23 mouse cellular contexts compared by ENCODE assay signal in the genomic region with DNA sequence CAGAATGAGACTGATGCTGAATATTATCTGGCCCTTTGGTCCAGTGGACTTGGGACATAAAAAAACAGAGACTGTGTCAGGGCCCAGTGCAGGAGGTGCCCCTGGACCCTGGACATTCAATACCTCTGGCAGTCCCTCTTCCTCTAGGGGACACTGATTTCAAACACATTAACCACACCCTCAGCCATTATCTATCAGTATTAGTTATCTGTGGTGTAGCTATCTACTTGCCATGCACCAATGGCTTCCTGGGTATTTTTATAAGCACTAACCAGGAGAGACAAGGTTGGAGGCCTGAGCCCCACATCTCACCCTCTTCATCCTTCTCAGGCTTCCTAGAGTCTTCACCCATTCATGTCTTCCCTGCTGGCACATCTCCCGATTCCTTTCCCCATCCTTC.
"Had no signal": no experiment of that assay in that cellular context is flagged by ENCODE, and none has a peak within 500 bp of the region (broad histone marks: within the 10 kb centered on the region; RNA-seq: fewer than 3 reads in every experiment).

No protein-coding gene starts in this region.

- H3K9ac ChIP-seq: limb, embryonic 12.5 days; limb, embryonic 15.5 days; liver, embryonic 14.5 days; liver, postnatal 0 days; lung, embryonic 14.5 days; midbrain, embryonic 12.5 days; midbrain, embryonic 15.5 days; neural tube, embryonic 12.5 days; neural tube, embryonic 15.5 days had no signal

- H3K36me3 ChIP-seq: limb, embryonic 12.5 days; limb, embryonic 15.5 days; midbrain, embryonic 12.5 days; midbrain, embryonic 15.5 days; neural tube, embryonic 12.5 days; neural tube, embryonic 15.5 days had no signal

- ATAC-seq: intestine, embryonic 16.5 days; liver, postnatal 0 days; lung, postnatal 0 days; midbrain, embryonic 15.5 days had no signal

- DNase-seq: kidney, adult 18-20 months; kidney, adult 9 months; kidney, postnatal 14 days; kidney, postnatal 4 days; layer of hippocampus, postnatal 36 days; liver, postnatal 0 days; lung, embryonic 14.5 days; lung, postnatal 36 days; retina, postnatal 1 day; right cerebral cortex, postnatal 25 days; spleen, adult 18-20 months; thymus, adult 18-20 months; thymus, postnatal 36 days had no signal

- H3K27ac ChIP-seq: limb, embryonic 12.5 days; limb, embryonic 15.5 days; liver, embryonic 14.5 days; midbrain, embryonic 12.5 days; midbrain, embryonic 15.5 days; neural tube, embryonic 12.5 days; neural tube, embryonic 15.5 days had no signal

- H3K9me3 ChIP-seq: limb, embryonic 12.5 days; limb, embryonic 15.5 days; midbrain, embryonic 12.5 days; midbrain, embryonic 15.5 days; neural tube, embryonic 12.5 days; neural tube, embryonic 15.5 days had no signal

- H3K4me3 ChIP-seq: limb, embryonic 12.5 days; limb, embryonic 15.5 days; midbrain, embryonic 12.5 days; midbrain, embryonic 15.5 days; neural tube, embryonic 12.5 days; neural tube, embryonic 15.5 days had no signal

- H3K4me2 ChIP-seq: limb, embryonic 12.5 days; limb, embryonic 15.5 days; liver, embryonic 11.5 days; lung, embryonic 14.5 days; midbrain, embryonic 12.5 days; midbrain, embryonic 15.5 days; neural tube, embryonic 12.5 days; neural tube, embryonic 15.5 days had no signal
